Mouse (Mus musculus) bone marrow macrophage, adult 2 months (primary cell): Measurements from ENCODE around the gene Tmem98.

Experiments used
- CTCF ChIP-seq: IDR thresholded peaks from 2 replicates; pipeline ENCODE4 v1.5.1; 2012; ENCODE audit warnings: low read depth, mild to moderate bottlenecking, low read length, moderate library complexity
- POLR2A ChIP-seq: IDR thresholded peaks from 2 replicates; pipeline ENCODE4 v1.6.1; 2012; ENCODE audit warnings: mild to moderate bottlenecking, low read depth, low read length, borderline replicate concordance

- TF ChIP-seq POLR2A (no peak), CTCF (peak; percentile 30)
These were observed 30.2 kb upstream of the Tmem98 start, which contains the start of gene Myo1d for GRCm38 (mm10) chr11:80779527-80780344.
